Mouse (Mus musculus) midbrain, postnatal 0 days (tissue): ENCODE data around the gene Sppl2a. TPM values are rescaled to one million over a fixed set of nuclear protein-coding genes. Genes with fewer than 3 reads are reported as not detected.

Source experiments
- ATAC-seq: fragments of 200-750 bp; cut with Nextera tagmentation; 2 replicates; pipeline ENCODE4 v1.8.0; 2017; ENCODE audit warnings: moderate number of reproducible peaks, mild to moderate bottlenecking, moderate TSS enrichment, moderate library complexity; ENCODE audit not compliant: low FRiP score
- DNase-seq: peaks from one replicate; pipeline ENCODE4 v3.0.0-alpha.2; 2015; ENCODE audit warnings: low spot score
- H3K27ac ChIP-seq: fragments of 300-500 bp; sonication (generic); 2 replicates; pipeline ENCODE4 v1.5.1; 2014; ENCODE audit warnings: low read depth, mild to moderate bottlenecking, low read length, mixed read lengths
- H3K27me3 ChIP-seq: fragments of 300-500 bp; sonication (generic); 2 replicates; pipeline ENCODE4 v1.6.1; 2014; ENCODE audit warnings: low read length, control low read depth, mixed read lengths; ENCODE audit not compliant: insufficient read depth
- H3K36me3 ChIP-seq: fragments of 300-500 bp; sonication (generic); 2 replicates; pipeline ENCODE4 v1.6.1; 2014; ENCODE audit warnings: low read length, control low read depth, mixed read lengths; ENCODE audit not compliant: insufficient read depth
- H3K4me1 ChIP-seq: fragments of 300-500 bp; sonication (generic); 2 replicates; pipeline ENCODE4 v1.6.1; 2014; ENCODE audit warnings: mild to moderate bottlenecking, control low read depth, antibody characterized with exemption, low read length, mixed read lengths; ENCODE audit not compliant: insufficient read depth
- H3K4me2 ChIP-seq: fragments of 300-500 bp; sonication (generic); 2 replicates; pipeline ENCODE4 v1.6.1; 2014; ENCODE audit warnings: low read depth, mild to moderate bottlenecking, low read length, mixed read lengths; ENCODE audit not compliant: poor library complexity, severe bottlenecking
- H3K4me3 ChIP-seq: fragments of 300-500 bp; sonication (generic); 2 replicates; pipeline ENCODE4 v1.5.1; 2014; ENCODE audit warnings: low read depth, mild to moderate bottlenecking, low read length, moderate library complexity
- H3K9ac ChIP-seq: fragments of 300-500 bp; sonication (generic); replicated peaks from 2 replicates; pipeline ENCODE4 v1.6.1; 2014; ENCODE audit warnings: mild to moderate bottlenecking, low read length, moderate library complexity, mixed read lengths; ENCODE audit not compliant: poor library complexity, severe bottlenecking
- H3K9me3 ChIP-seq: fragments of 300-500 bp; sonication (generic); 2 replicates; pipeline ENCODE4 v1.6.1; 2016; ENCODE audit warnings: low read length, control low read depth
- CTCF ChIP-seq: IDR thresholded peaks from 2 replicates; pipeline ENCODE4 v1.5.1; 2016; ENCODE audit warnings: antibody characterized with exemption, mild to moderate bottlenecking
- WGBS: fragments of 180-500 bp; shearing (Covaris S2); extraction: QIAGEN DNeasy Blood & Tissue Kit; methylation state at CpG from one replicate; pipeline ENCODE4 v1.1.7; 2014; 5-methylcytosine and 5-hydroxymethylcytosine counted together
- microRNA-seq: library from miRNA; unstranded; fragments of <30 nt; microRNA quantifications from one replicate; pipeline ENCODE4, GENCODE M21; 2016; ENCODE audit warnings: borderline number of aligned reads
- polyA plus RNA-seq: library from polyadenylated mRNA; unstranded; fragments of >200 nt; fragmentation: Nextera tagmentation; extraction: Ambion mirVana; gene quantifications from 2 replicates; pipeline ENCODE4 v1.2.1, GENCODE M21; 2015
- total RNA-seq: library from RNA; depleted of rRNA; stranded (reverse); fragments of >200 nt; gene quantifications from 2 replicates; pipeline ENCODE4 v1.2.3, GENCODE M21; 2014; rRNA removed

Gene Sppl2a
- total and polyA plus RNA-seq, 2 experiments from 2014 or later: 28.0 to 41.5 TPM

DNA sequence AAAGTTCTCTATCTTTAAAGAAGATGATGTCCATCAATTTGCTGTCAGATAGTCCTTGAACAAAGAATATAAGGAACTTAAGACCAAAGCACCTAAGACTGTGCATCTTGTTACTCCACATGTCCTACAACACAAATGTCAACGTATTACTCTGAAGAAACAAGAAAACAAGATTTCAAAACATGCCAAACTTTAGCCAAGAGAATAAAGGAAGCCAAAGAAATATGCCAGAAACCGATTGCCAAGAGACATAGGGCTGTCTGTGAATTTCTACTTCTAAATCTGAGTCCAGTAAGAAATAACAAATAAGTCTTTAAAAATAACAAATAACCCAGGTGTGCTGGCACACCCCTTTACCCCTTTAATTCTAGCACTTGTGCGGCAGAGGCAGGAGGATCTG is 68.0 kb downstream of the Sppl2a start:
- TF ChIP-seq CTCF: no peak
- H3K4me2 ChIP-seq: no peak overlapping the region
- 91% methylated on average over 3 of the region's 3 CpGs for whole genome bisulfite sequencing

DNA sequence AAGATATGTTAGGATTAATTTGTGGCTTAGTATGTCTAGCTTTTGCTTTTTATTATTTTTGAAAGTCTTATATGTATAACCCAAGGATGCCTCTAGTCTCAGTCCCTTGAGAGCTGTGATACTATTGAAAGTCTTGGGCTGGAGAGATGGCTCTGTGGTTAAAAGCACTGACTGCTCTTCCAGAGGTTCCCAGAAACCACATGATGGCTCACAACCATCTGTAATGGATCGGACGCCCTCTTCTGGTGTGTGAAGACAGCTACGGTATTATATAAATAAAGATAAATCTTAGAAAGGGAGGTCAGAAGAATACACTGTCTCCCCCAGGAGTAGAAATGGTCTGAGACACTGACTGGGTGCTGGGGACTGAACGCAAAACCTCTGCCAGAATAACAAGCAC is 88.3 kb downstream of the Sppl2a start:
- DNase-seq (no peak), ATAC-seq (no peak)
- no peak overlapping the region for H3K4me2 ChIP-seq
- peaks cover 19% of the 10 kb centered on the region for H3K36me3 ChIP-seq
- no peaks in the 10 kb centered on the region for H3K27me3 ChIP-seq
- no peak overlapping the region for H3K4me3 ChIP-seq
- H3K9me3 ChIP-seq: no peaks in the 10 kb centered on the region
- TF ChIP-seq CTCF: no peak
- no peak overlapping the region for H3K27ac ChIP-seq
- H3K9ac ChIP-seq: no peak overlapping the region
- WGBS: 92% methylated on average over 4 of the region's 4 CpGs
- H3K4me1 ChIP-seq: no peaks in the 10 kb centered on the region

More for the DNA sequence above, 68.0 kb downstream of the Sppl2a start:
- H3K4me1 ChIP-seq: no peaks in the 10 kb centered on the region
- H3K4me3 ChIP-seq: no peak overlapping the region
- H3K9me3 ChIP-seq: no peaks in the 10 kb centered on the region
- no peaks in the 10 kb centered on the region for H3K27me3 ChIP-seq
- DNase-seq (no peak), ATAC-seq (no peak)
- H3K27ac ChIP-seq: no peak overlapping the region
- H3K9ac ChIP-seq: no peak overlapping the region
- H3K36me3 ChIP-seq: no peaks in the 10 kb centered on the region

Small RNA genes within 50 kb of the gene (microRNA-seq; reads per million reads assigned to microRNA genes)
- not detected for gene Mir3473g

Other genes starting within 250 kb of the Sppl2a start
- gene Usp8, start 225.9 kb downstream of the Sppl2a start, total RNA-seq: 18.6 and 20.1 TPM in 2 replicates
- gene Usp8, start 225.9 kb downstream of the Sppl2a start, polyA plus RNA-seq: 17.8 and 18.7 TPM in 2 replicates
- 0.11 TPM in 1 of 2 replicates, not detected in the other for gene Usp50, start 149.8 kb downstream of the Sppl2a start, total RNA-seq
- 1.2 and 2.0 TPM in 2 replicates for gene Usp50, start 149.8 kb downstream of the Sppl2a start, polyA plus RNA-seq
- 23.6 and 35.2 TPM in 2 replicates for gene Trpm7, start 57.0 kb downstream of the Sppl2a start, total RNA-seq
- gene Trpm7, start 57.0 kb downstream of the Sppl2a start, polyA plus RNA-seq: 23.6 and 23.8 TPM in 2 replicates
- gene Ap4e1, start 75.5 kb upstream of the Sppl2a start, total RNA-seq: 13.1 and 17.0 TPM in 2 replicates
- gene Ap4e1, start 75.5 kb upstream of the Sppl2a start, polyA plus RNA-seq: 5.9 and 7.0 TPM in 2 replicates
- 9.4 and 12.1 TPM in 2 replicates for gene Blvra, start 137.4 kb upstream of the Sppl2a start, total RNA-seq
- gene Blvra, start 137.4 kb upstream of the Sppl2a start, polyA plus RNA-seq: 29.4 and 30.6 TPM in 2 replicates
- gene Ncaph, start 200.7 kb upstream of the Sppl2a start, total RNA-seq: 4.0 and 6.6 TPM in 2 replicates
- 6.3 and 6.7 TPM in 2 replicates for gene Ncaph, start 200.7 kb upstream of the Sppl2a start, polyA plus RNA-seq
- gene Itpripl1, start 210.2 kb upstream of the Sppl2a start, total RNA-seq: 9.6 and 11.2 TPM in 2 replicates
- gene Itpripl1, start 210.2 kb upstream of the Sppl2a start, polyA plus RNA-seq: 7.0 and 7.6 TPM in 2 replicates